Mouse (Mus musculus): Measurements from ENCODE around the gene Tomt.

Tomt gene

GRCm38 (mm10) chr7:101901969-101902368, 4.2 kb downstream of the Tomt start:
- no peak for ATAC-seq (ENCODE audit: low TSS enrichment)

DNA sequence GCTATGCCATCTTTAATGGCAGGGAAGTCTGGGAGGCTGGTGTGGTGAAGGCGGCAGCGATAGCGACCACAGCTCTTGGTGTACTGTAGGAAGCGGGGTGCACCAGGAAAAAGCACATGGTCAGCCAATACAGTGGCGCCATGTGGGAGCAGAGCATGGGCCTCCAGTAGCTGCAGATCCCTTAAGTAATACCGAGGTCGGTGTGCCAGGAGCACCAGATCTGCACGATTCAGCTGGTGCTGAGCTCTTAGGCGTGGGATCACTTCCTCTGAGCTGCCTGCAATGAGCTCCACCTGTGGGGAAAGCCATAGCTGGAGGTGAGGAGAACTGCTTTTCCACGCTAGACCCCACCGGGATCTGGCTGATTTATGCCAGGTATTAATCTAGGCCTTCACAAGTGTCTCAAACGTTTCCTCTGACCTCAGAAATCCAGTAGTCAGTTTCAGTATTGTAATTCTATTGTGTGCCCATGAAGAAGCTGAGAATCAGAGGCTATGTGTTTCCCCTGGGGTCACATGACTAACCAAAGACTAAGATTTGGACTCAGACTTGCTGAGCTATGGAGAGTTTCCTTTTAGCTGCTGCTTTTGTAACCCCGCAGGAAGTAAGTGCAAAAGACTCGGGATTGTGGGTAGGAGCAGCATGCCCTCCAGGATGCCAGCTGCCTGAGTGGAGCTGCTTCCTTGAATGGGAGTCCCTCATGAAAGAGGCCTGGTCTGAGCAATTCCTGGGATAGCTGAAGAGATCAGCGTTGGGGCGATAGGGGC, 5.6 kb downstream of the Tomt start:
- no peak for ATAC-seq (ENCODE audit: low TSS enrichment)

DNA sequence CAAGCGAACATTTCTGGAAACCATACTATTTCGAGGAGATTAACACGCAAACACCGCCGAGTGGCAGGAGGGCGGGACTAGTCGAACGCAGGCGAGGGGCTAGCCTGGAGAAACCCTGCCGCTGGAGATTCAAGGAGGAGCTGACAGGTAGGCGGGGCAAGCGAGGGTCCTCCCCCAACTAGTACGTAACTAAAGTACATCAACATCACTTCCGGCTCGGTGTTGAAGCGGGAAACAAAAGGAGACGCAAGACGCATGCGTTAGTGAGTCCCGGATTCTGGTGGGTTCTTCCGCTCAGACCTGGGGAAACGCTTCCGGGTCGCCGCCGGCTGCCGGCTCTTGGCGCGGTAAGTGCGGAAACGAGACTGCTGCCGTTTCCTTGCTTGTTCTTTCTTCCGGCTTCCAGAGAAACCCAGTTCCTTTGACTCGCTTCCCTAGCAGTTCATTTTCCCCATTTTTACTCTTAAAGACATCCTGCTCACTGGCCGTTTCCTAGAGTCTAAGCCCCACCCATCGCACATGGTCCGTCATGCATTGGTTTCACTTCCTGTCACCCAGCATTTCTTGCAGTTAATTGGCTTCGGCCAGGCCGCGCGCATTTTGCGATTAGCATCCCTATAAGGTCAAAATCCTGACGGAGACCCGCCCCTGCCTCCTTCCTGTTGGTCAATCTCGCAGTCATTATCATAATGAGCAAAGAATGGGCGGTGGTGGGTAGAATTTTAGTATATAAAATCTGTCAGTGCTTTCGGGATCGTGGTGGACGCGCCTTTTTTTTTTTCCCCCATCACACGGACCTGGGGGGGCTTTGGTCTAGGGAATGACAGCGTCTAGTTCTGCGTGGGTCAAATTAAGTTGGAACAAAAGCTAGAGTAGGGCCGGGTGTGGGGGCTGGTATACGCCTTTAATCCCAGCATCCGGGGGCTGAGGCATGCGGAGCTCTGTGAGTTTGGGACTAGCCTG, 9.8 kb downstream of the Tomt start:
- peak; percentile 95 for ATAC-seq (ENCODE audit: low TSS enrichment)

GRCm38 (mm10) chr7:101895695-101896094, 10.5 kb downstream of the Tomt start:
- ATAC-seq (ENCODE audit: low TSS enrichment), result no peak

DNA sequence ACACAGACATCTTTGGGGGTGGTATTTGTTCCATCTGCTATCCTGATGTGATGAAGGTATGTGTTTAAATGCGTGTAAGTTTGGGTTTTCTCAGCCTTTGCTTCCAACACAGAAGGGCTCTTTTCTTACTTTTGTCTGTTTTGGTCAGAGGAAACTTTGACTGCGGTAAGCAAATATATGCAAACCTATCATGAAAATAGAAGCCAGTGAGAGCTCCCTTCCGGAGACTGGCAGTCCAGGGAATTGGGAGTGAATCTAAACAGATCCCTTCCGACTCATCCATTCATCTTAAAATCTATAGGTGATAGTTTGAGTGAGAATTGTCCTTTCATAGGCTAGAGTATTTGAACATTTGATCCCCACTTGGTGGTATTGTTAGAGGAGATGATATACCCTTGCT, 17.7 kb downstream of the Tomt start:
- ATAC-seq (ENCODE audit: low TSS enrichment), result no peak

DNA sequence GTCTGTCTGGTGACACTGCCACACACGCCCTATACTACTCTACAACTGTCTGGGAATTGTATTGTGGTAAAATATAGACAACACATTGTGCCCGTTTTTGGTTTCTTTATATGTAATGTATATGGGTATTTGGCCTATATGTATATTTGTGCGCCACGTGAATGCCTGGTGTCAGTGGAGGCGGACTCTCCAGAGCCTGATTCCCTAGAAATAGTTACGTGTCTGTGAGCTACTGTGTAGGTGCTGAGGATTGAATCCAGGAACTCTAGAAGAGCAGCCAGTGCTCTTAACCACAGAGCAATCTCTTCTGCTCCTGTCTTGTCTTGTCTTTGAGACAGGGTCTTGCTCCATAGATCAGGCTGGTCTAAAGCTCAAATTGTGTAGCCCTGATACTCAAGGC, 19.9 kb downstream of the Tomt start:
- ATAC-seq (ENCODE audit: low TSS enrichment), result peak; percentile 91

DNA sequence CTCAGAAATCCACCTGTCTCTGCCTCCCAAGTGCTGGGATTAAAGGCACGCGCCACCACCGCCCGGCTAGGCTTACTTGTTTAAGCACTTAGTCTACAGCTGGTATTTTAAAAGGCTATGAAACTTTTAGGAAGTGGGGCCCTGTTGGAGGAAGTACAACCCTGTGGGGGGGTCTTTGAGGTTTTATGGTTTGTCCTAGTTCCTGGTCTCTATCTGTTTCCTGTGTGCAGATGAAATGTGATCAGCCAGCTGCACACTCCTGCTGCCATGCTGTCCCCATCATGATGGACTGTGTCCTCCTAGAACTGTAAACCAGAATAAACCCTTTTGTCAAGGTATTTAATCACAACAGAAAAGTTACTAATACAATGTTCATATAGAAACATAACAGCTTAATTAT, 22.0 kb downstream of the Tomt start:
- no peak for ATAC-seq (ENCODE audit: low TSS enrichment)

DNA sequence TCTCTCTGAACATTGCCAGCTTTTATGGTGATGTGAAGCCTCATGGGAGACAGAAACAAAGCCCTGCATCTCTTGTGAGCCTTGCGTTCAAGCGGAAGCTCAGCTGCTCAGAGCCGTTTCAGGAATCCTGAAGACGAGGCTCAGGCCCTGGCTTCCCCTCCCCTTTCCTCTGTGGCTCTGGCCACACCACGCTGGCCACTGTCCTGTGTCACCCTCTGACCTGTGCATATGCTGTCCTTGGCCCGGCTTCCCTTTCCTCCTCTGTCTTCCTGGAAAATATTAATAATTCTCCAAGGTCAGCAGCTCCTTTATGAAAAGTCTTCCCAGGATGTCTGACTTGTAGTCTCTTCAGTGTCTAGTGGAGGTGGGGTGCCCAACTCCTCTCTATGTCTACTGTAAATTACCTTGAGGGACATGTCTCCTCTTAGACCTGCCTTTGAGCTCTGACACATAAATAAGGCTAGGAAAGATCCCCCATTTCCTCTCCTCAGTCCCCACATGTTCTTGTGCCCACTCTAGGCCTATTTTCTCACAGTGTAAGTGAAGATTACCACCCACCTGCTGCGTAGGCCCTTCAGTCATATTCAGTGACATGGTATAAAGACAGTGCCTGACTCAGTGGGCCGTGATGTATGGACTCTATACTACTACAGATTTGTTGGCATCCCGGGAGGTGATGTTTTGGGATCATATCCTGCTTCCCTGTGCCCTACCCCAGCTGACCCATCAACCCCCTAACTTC, 23.6 kb downstream of the Tomt start:
- ATAC-seq (ENCODE audit: low TSS enrichment), result peak; percentile 60; the same call in 1 of the 2 replicates

DNA sequence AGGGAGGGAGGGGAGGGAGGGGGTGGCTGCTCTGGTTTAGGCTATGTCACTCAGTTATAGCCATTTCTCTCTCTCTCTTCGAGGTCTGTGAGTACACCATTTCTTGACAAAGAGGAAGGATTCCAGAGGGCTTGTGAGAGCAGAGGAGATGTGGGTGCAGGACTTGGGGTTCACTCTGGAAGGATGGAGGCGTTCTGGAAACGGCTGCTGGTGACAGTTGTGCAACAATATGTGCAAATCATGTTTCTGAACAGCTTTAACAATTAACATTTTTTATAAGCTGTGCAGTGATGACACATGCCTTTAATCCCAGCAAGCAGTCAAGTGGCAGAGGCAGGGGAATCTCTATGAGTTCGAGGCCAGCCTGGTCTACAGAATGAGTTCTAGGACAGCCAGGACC, 25.3 kb downstream of the Tomt start:
- no peak for ATAC-seq (ENCODE audit: low TSS enrichment)

- no peak for ATAC-seq (ENCODE audit: low TSS enrichment)
Observed at GRCm38 (mm10) chr7:101875978-101876377, 30.2 kb downstream of the Tomt start.

DNA sequence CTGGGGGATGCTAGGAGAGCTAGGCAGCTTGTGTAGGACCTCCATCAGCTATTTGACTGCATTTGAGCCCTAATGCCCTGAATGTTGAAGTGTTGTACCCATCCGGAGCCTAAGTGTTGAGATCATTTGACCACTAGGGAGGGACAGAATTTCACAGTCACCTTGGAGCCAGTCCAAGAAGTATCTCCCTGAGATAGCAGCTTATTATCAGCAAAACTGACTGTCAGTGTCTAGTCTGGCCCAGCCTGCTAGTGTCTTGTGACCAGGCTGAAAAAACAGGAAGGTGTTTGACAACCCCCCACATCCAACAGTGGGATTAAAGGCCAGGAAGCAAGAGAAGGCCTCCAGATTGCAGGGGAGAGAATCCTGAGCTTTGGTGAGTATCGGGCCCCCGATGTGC, 34.9 kb downstream of the Tomt start:
- ATAC-seq (ENCODE audit: low TSS enrichment), result no peak

- ATAC-seq (ENCODE audit: low TSS enrichment), result no peak
Observed at GRCm38 (mm10) chr7:101870629-101871028, 35.5 kb downstream of the Tomt start, which contains the start of gene Folr1. Gene Folr1, minus strand, starts transcription at chr7:101870788.

DNA sequence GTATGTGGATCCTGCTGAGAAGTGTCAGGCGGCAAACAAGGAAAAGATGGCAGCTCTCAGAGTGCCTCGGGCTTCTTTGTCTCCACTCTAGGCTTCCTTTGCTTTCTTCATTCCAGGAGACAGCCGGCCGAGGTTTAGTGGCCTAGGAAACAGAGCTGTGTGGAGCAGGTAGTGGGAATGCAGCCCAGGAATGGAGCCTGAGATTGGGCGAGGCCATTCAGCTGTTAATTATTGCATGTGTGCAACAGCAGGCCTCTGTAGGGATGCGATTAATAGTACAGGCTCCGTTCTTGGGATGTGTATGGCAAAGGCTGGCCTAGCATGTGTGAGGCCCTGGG, 37.0 kb downstream of the Tomt start:
- ATAC-seq (ENCODE audit: low TSS enrichment), result no peak

- ATAC-seq (ENCODE audit: low TSS enrichment), result no peak
Observed at GRCm38 (mm10) chr7:101868241-101869162, 37.7 kb downstream of the Tomt start.

DNA sequence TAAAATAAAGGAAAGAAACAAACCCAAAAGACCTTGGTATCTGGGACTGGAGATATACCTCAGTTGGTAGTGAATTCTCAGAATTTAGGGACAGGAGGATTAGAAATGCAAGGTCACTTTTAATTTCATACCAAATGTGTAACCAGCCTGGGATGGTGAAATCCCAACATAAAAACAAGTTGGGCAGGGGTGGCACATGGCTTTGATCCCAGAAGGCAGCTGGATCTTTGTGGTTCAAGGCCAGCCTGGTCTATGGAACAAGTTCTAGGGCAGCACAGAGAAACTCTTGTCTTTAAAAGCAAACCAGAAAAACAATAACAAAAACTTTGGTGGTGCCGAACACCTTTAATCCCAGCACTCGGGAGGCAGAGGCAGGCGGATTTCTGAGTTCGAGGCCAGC, 38.7 kb downstream of the Tomt start:
- no peak for ATAC-seq (ENCODE audit: low TSS enrichment)

- no peak for ATAC-seq (ENCODE audit: low TSS enrichment)
Observed at GRCm38 (mm10) chr7:101866491-101867265, 39.5 kb downstream of the Tomt start.

DNA sequence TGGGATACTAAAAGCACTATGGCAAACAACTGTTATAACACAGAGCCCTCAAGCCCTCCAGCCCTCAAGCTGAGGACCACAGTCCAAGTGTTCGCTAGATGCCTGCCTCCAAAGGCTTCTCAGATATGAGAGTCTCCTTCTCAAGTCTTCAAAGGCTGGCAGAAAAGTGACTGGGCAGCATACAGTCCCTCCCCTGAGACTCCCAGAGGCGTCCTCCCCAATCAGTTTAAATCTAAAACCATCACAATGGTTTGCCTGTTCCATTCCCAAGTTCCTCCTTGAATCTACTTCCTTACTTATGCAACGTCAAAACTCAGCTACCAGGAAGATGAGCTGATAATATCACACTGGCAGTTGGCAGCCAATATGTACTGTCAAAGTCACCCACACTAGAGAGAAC, 42.7 kb downstream of the Tomt start, which contains the start of gene Anapc15:
Gene Anapc15 (plus strand): TSS at position 301 of the 400 bp plus-strand sequence.
- no peak for ATAC-seq (ENCODE audit: low TSS enrichment)

DNA sequence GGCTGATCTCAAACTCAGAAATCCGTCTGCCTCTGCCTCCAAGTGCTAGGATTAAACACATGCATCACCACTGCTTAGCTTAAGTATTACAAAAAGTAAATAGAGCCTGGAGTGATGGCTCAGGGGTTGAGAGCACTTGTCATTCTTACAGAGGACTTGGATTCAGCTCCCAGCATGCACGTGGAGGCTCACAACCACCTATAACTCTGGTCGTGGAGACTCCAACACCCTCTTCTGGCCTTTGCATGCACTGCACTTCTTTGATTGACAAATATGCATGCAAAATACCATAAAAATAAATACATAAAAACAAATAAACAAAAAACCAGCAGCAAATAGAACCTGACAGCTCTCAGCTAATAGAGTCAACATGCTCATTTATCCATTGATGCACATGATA, 43.9 kb downstream of the Tomt start:
- no peak for ATAC-seq (ENCODE audit: low TSS enrichment)

DNA sequence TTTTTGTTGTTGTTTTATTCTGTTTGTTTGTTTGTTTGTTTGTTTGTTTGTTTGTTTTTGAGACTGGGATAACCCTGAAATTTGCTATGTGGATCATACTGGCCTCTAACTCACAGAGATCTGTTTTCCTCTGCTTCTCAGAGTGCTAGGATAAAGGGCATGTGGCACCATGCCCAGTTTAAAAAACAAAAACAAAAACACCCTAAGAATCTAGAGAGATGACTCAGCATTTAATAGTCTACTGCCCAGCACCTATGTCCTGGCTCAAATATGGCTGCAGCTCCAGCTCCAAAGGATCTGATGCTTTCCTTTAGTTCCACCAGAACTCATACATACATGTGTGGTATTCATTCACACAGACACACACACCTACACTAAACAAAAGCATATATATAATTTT, 45.2 kb downstream of the Tomt start:
- no peak for ATAC-seq (ENCODE audit: low TSS enrichment)

- no peak for ATAC-seq (ENCODE audit: low TSS enrichment)
Observed at GRCm38 (mm10) chr7:101858362-101858761, 47.8 kb downstream of the Tomt start.

Data from frontal cortex, adult (tissue).